8 mouse cellular contexts compared by ENCODE assay signal in the genomic region with DNA sequence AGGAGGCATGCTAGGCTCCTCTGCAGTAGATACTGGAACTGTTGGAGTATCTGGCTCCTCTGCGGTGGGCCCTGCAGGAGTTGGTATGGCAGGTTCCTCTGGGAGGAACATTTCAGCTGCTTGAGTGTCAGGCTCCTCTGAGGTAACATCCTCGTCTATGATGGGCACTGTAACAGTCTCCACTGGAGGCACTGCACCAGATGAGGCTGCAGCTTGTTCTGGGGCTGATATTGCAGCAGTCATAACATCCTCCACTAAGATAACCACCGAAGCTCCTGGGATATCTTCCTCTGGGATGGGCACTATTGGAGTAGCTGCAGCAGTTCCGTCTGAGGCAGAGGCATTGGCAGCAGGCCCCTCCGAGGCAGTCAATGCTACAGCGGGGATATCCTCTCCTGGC.
DNase-seq lines count a peak whose midpoint lies in the region; ATAC-seq and TF ChIP-seq lines count a peak whose summit lies in the region.

No protein-coding gene starts in this region.

- no peaks in the 10 kb centered on the region for H3K27me3 ChIP-seq in lung, postnatal 0 days (replicated peaks; ENCODE audit: insufficient read depth, low read length)

- WGBS in lung, postnatal 0 days = 47% methylated on average over 6 of the region's 6 CpGs

- no peaks in the 10 kb centered on the region for H3K9me3 ChIP-seq in lung, postnatal 0 days (ENCODE audit: low read length)

- peak; percentile 45 for TF ChIP-seq CTCF in lung, postnatal 0 days (IDR thresholded peaks at IDR 0.05)

- TF ChIP-seq EP300 in lung, postnatal 0 days (IDR thresholded peaks at IDR 0.05) = no peak

- peaks cover 48% of the 10 kb centered on the region; the same call in 1 of the 2 replicates for H3K4me1 ChIP-seq in lung, postnatal 0 days (ENCODE audit: insufficient read depth, low read depth, low read length)

- no peaks in the 10 kb centered on the region for H3K36me3 ChIP-seq in lung, postnatal 0 days (ENCODE audit: insufficient read depth, low read length)

- no peak overlapping the region for H3K27ac ChIP-seq in lung, postnatal 0 days (ENCODE audit: low read length)

- intact Hi-C loops in heart, postnatal 25 days (cut with DNase I) = no loop called here

- 0 out of 2 replicates have a peak overlapping the region, but pooled peaks have one; percentile 5 for H3K9ac ChIP-seq in lung, postnatal 0 days (replicated peaks; ENCODE audit: low read depth)

- no peak for ATAC-seq in lung, postnatal 0 days

- no peak overlapping the region for H3K4me3 ChIP-seq in lung, postnatal 0 days (ENCODE audit: low read depth, low read length)

- DNase-seq in heart, adult 11 months = peak; percentile 94
- no peak for DNase-seq in heart, postnatal 25 days (ENCODE audit: low spot score)
- DNase-seq in right cerebral cortex, postnatal 4 days = peak; percentile 12
- no peak for DNase-seq in right cerebral cortex, postnatal 10 days (ENCODE audit: low spot score in 2 of 2)
- no peak for DNase-seq in lung, postnatal 0 days (ENCODE audit: low spot score)
- DNase-seq in Muller cell, postnatal 12 days (ENCODE audit: inconsistent ontology term) = no peak
- no peak for DNase-seq in cerebellum, adult 8-10 months
- no peak for DNase-seq in frontal cortex, postnatal 36 days (ENCODE audit: low spot score in 2 of 2)

- H3K4me2 ChIP-seq in lung, postnatal 0 days (replicated peaks; ENCODE audit: low read depth, low read length) = peak overlapping the region; percentile 25

Comparison
In these comparisons a context has a peak if more than half of its experiments do, and no peak if none do; other contexts are left out.
1. DNase-seq: peak in heart, adult 11 months (single experiment) and right cerebral cortex, postnatal 4 days (single experiment); none in heart, postnatal 25 days (single experiment), right cerebral cortex, postnatal 10 days (0 of 2), lung, postnatal 0 days (single experiment), Muller cell, postnatal 12 days (single experiment), cerebellum, adult 8-10 months (single experiment) and frontal cortex, postnatal 36 days (0 of 2).